Mouse (Mus musculus): ENCODE data around the gene Slc38a3. TPM values are rescaled to one million over a fixed set of nuclear protein-coding genes. Genes with fewer than 3 reads are reported as not detected.
A peak's percentile ranks its signal among the peaks of the same experiment; 100 is the strongest.

The Slc38a3 gene
- polyA plus RNA-seq, 1 experiment, result 0.45 TPM

- DNase-seq (ENCODE audit: low spot score), result no peak
Measured at GRCm38 (mm10) chr9:107666751-107667205, 2.6 kb downstream of the Slc38a3 start.

- DNase-seq (ENCODE audit: low spot score), result no peak
Measured at GRCm38 (mm10) chr9:107665308-107665707, 4.0 kb downstream of the Slc38a3 start.

- DNase-seq (ENCODE audit: low spot score), result no peak
Measured at GRCm38 (mm10) chr9:107663525-107663924, 5.8 kb downstream of the Slc38a3 start.

- DNase-seq (ENCODE audit: low spot score), result no peak
Measured at GRCm38 (mm10) chr9:107662342-107662741, 7.0 kb downstream of the Slc38a3 start.

- DNase-seq (ENCODE audit: low spot score), result no peak
Measured at GRCm38 (mm10) chr9:107660777-107661176, 8.6 kb downstream of the Slc38a3 start.

GRCm38 (mm10) chr9:107659961-107660360, 9.4 kb downstream of the Slc38a3 start:
- no peak for DNase-seq (ENCODE audit: low spot score)

GRCm38 (mm10) chr9:107659551-107659950, 9.8 kb downstream of the Slc38a3 start:
- no peak for DNase-seq (ENCODE audit: low spot score)

GRCm38 (mm10) chr9:107658096-107658495, 11.2 kb downstream of the Slc38a3 start:
- DNase-seq (ENCODE audit: low spot score), result no peak

GRCm38 (mm10) chr9:107657144-107657543, 12.2 kb downstream of the Slc38a3 start:
- no peak for DNase-seq (ENCODE audit: low spot score)

- no peak for DNase-seq (ENCODE audit: low spot score)
Measured at GRCm38 (mm10) chr9:107654585-107654984, 14.7 kb downstream of the Slc38a3 start.

GRCm38 (mm10) chr9:107653474-107653873, 15.9 kb downstream of the Slc38a3 start:
- no peak for DNase-seq (ENCODE audit: low spot score)

- DNase-seq (ENCODE audit: low spot score), result peak; percentile 16
Measured at GRCm38 (mm10) chr9:107650708-107651481, 18.4 kb downstream of the Slc38a3 start.

GRCm38 (mm10) chr9:107650225-107650624, 19.1 kb downstream of the Slc38a3 start:
- DNase-seq (ENCODE audit: low spot score), result no peak

GRCm38 (mm10) chr9:107648767-107649166, 20.6 kb downstream of the Slc38a3 start:
- no peak for DNase-seq (ENCODE audit: low spot score)

GRCm38 (mm10) chr9:107646975-107647374, 22.4 kb downstream of the Slc38a3 start:
- no peak for DNase-seq (ENCODE audit: low spot score)

GRCm38 (mm10) chr9:107645577-107645976, 23.8 kb downstream of the Slc38a3 start:
- DNase-seq (ENCODE audit: low spot score), result no peak

- no peak for DNase-seq (ENCODE audit: low spot score)
Measured at GRCm38 (mm10) chr9:107645153-107645510, 24.2 kb downstream of the Slc38a3 start.

GRCm38 (mm10) chr9:107644495-107645152, 24.7 kb downstream of the Slc38a3 start:
- DNase-seq (ENCODE audit: low spot score), result peak; percentile 89

- no peak for DNase-seq (ENCODE audit: low spot score)
Measured at GRCm38 (mm10) chr9:107643544-107644214, 25.7 kb downstream of the Slc38a3 start.

- no peak for DNase-seq (ENCODE audit: low spot score)
Measured at GRCm38 (mm10) chr9:107641666-107642065, 27.7 kb downstream of the Slc38a3 start.

- DNase-seq (ENCODE audit: low spot score), result no peak
Measured at GRCm38 (mm10) chr9:107640257-107640772, 29.0 kb downstream of the Slc38a3 start.

- DNase-seq (ENCODE audit: low spot score), result no peak
Measured at GRCm38 (mm10) chr9:107637070-107637469, 32.3 kb downstream of the Slc38a3 start.
